In the genomic region with DNA sequence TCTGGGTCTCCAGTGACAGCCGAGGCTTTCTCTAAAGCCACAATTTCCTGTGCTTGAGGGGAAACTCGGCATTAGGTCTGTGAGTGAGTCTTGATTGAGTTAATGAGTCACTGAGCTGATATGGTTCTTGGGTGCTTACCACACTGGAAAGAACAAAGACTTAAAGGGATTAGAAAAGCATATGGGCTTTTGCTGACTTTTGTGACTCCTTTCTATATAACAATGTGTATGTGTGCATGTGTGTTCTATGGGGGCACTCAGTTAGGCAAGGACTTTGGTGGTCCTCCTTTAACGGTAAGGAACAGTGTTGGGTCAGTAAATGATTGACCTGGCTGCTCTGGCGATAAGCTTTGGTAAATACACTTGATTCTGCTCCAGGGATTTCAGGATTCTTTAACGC, we compare ENCODE assay signal across 15 mouse cellular contexts. TPM values are rescaled to one million over a fixed set of nuclear protein-coding genes. Genes with fewer than 3 reads are reported as not detected.
DNase-seq lines count a peak whose midpoint lies in the region; ATAC-seq lines count a peak whose summit lies in the region.
"Had no signal": no experiment of that assay in that cellular context is flagged by ENCODE, and none has a peak within 500 bp of the region (broad histone marks: within the 10 kb centered on the region; RNA-seq: fewer than 3 reads in every experiment).

No protein-coding gene starts in this region.

- 28% methylated on average over 5 of the region's 5 CpGs for WGBS in liver, embryonic 16.5 days (ENCODE audit: insufficient replicate concordance)
- WGBS in forebrain, embryonic 10.5 days: 75% methylated on average over 5 of the region's 5 CpGs
- WGBS in hindbrain, embryonic 12.5 days: 56% methylated on average over 5 of the region's 5 CpGs
- 65% methylated on average over 5 of the region's 5 CpGs for WGBS in embryonic facial prominence, embryonic 10.5 days

- H3K27me3 ChIP-seq in liver, embryonic 16.5 days (ENCODE audit: control insufficient read depth, insufficient read depth, low read depth, low read length): no peaks in the 10 kb centered on the region
- H3K27me3 ChIP-seq in forebrain, embryonic 10.5 days (ENCODE audit: poor library complexity, severe bottlenecking): no peaks in the 10 kb centered on the region
- H3K27me3 ChIP-seq in hindbrain, embryonic 12.5 days: no peaks in the 10 kb centered on the region
- H3K27me3 ChIP-seq in embryonic facial prominence, embryonic 10.5 days (replicated peaks; ENCODE audit: low read depth, poor library complexity, severe bottlenecking): no peaks in the 10 kb centered on the region
- H3K27me3 ChIP-seq: neural tube, embryonic 15.5 days had no signal

- H3K27ac ChIP-seq in liver, embryonic 16.5 days (ENCODE audit: low read length): peak overlapping the region; percentile 69
- H3K27ac ChIP-seq in forebrain, embryonic 10.5 days: no peak overlapping the region
- no peak overlapping the region for H3K27ac ChIP-seq in hindbrain, embryonic 12.5 days
- H3K27ac ChIP-seq in embryonic facial prominence, embryonic 10.5 days (replicated peaks): no peak overlapping the region
- H3K27ac ChIP-seq: neural tube, embryonic 15.5 days had no signal

- DNase-seq in CD4-positive helper T cell, adult 2 months (ENCODE audit: low read depth, low spot score): peak; percentile 24
- peak; percentile 82 for DNase-seq in kidney, adult 9 months
- DNase-seq in c-Kit-positive CD71-positive TER-119-positive erythroid progenitor cells, embryonic 14.5 days (ENCODE audit: low spot score): no peak
- no peak for DNase-seq in forebrain, embryonic 10.5 days (ENCODE audit: extremely low spot score, low spot score)
- no peak for DNase-seq in embryonic facial prominence, embryonic 10.5 days (ENCODE audit: low spot score)
- DNase-seq: adrenal gland, adult 8-10 months; cerebellum, adult 2 months; right cerebral cortex, postnatal 25 days had no signal

- H3K4me1 ChIP-seq in liver, embryonic 16.5 days (ENCODE audit: control insufficient read depth, low read depth, low read length): no peaks in the 10 kb centered on the region
- H3K4me1 ChIP-seq in forebrain, embryonic 10.5 days: no peaks in the 10 kb centered on the region
- no peaks in the 10 kb centered on the region for H3K4me1 ChIP-seq in hindbrain, embryonic 12.5 days
- H3K4me1 ChIP-seq in embryonic facial prominence, embryonic 10.5 days: 0 out of 2 replicates have a peak, but pooled peaks cover 3% of the 10 kb centered on the region
- H3K4me1 ChIP-seq: neural tube, embryonic 15.5 days had no signal

- no peak overlapping the region for H3K4me2 ChIP-seq in liver, embryonic 16.5 days (ENCODE audit: low read depth, low read length)
- H3K4me2 ChIP-seq in hindbrain, embryonic 12.5 days (replicated peaks): no peak overlapping the region
- H3K4me2 ChIP-seq: heart, embryonic 11.5 days; midbrain, embryonic 11.5 days; neural tube, embryonic 15.5 days had no signal

- H3K9me3 ChIP-seq in liver, embryonic 16.5 days (replicated peaks; ENCODE audit: control insufficient read depth, low read length): no peaks in the 10 kb centered on the region
- no peaks in the 10 kb centered on the region for H3K9me3 ChIP-seq in forebrain, embryonic 10.5 days
- no peaks in the 10 kb centered on the region for H3K9me3 ChIP-seq in hindbrain, embryonic 12.5 days (replicated peaks)
- no peaks in the 10 kb centered on the region for H3K9me3 ChIP-seq in embryonic facial prominence, embryonic 10.5 days
- H3K9me3 ChIP-seq: G1E; neural tube, embryonic 15.5 days had no signal

- peak; percentile 96 for ATAC-seq in common myeloid progenitor, adult 5-6 weeks (replicated peaks; ENCODE audit: low read depth, poor library complexity, severe bottlenecking)
- peak; percentile 53 for ATAC-seq in liver, embryonic 16.5 days (ENCODE audit: low read depth)
- no peak for ATAC-seq in hindbrain, embryonic 12.5 days (ENCODE audit: low FRiP score)

- no peak overlapping the region for H3K9ac ChIP-seq in liver, embryonic 16.5 days (ENCODE audit: low read depth, low read length)
- H3K9ac ChIP-seq in hindbrain, embryonic 12.5 days: no peak overlapping the region
- H3K9ac ChIP-seq: neural tube, embryonic 15.5 days had no signal

- no peaks in the 10 kb centered on the region for H3K36me3 ChIP-seq in liver, embryonic 16.5 days (ENCODE audit: control insufficient read depth, insufficient read depth)
- no peaks in the 10 kb centered on the region for H3K36me3 ChIP-seq in forebrain, embryonic 10.5 days (replicated peaks)
- no peaks in the 10 kb centered on the region for H3K36me3 ChIP-seq in hindbrain, embryonic 12.5 days
- no peaks in the 10 kb centered on the region for H3K36me3 ChIP-seq in embryonic facial prominence, embryonic 10.5 days (replicated peaks)
- H3K36me3 ChIP-seq: G1E; neural tube, embryonic 15.5 days had no signal

- peak overlapping the region; percentile 37 for H3K4me3 ChIP-seq in liver, embryonic 16.5 days (ENCODE audit: low read depth, low read length)
- no peak overlapping the region for H3K4me3 ChIP-seq in forebrain, embryonic 10.5 days
- H3K4me3 ChIP-seq in hindbrain, embryonic 12.5 days: no peak overlapping the region
- H3K4me3 ChIP-seq in embryonic facial prominence, embryonic 10.5 days: no peak overlapping the region
- H3K4me3 ChIP-seq: neural tube, embryonic 15.5 days had no signal

RNA-seq across cellular contexts. Expression of a gene that starts 0.9 kb away (rescaled TPM):
- 0.87 and 1.8 TPM in 2 replicates for total RNA-seq in common myeloid progenitor, adult 5-6 weeks (2017)
- polyA plus RNA-seq in liver, embryonic 16.5 days (2015; fragmentation: Nextera tagmentation; extraction: Ambion mirVana): 15.3 and 16.6 TPM in 2 replicates
- polyA plus RNA-seq in forebrain, embryonic 10.5 days (2016; fragmentation: Nextera tagmentation; extraction: Ambion mirVana): 28.0 and 28.3 TPM in 2 replicates
- 34.5 and 43.7 TPM in 2 replicates for polyA plus RNA-seq in hindbrain, embryonic 12.5 days (2016; fragmentation: Nextera tagmentation; extraction: Ambion mirVana)
- polyA plus RNA-seq in embryonic facial prominence, embryonic 10.5 days (2016; fragmentation: Nextera tagmentation; extraction: Ambion mirVana): 44.9 and 46.2 TPM in 2 replicates
- polyA plus RNA-seq: G1E had no signal

RNA-seq across cellular contexts. Expression of a gene that starts 57.5 kb away (rescaled TPM):
- total RNA-seq in common myeloid progenitor, adult 5-6 weeks (2017): 4.8 and 5.7 TPM in 2 replicates
- polyA plus RNA-seq in liver, embryonic 16.5 days (2015; fragmentation: Nextera tagmentation; extraction: Ambion mirVana): 3.2 and 3.3 TPM in 2 replicates
- 3.4 and 4.4 TPM in 2 replicates for polyA plus RNA-seq in forebrain, embryonic 10.5 days (2016; fragmentation: Nextera tagmentation; extraction: Ambion mirVana)
- 6.6 and 6.7 TPM in 2 replicates for polyA plus RNA-seq in hindbrain, embryonic 12.5 days (2016; fragmentation: Nextera tagmentation; extraction: Ambion mirVana)
- 2.0 and 2.2 TPM in 2 replicates for polyA plus RNA-seq in embryonic facial prominence, embryonic 10.5 days (2016; fragmentation: Nextera tagmentation; extraction: Ambion mirVana)
- polyA plus RNA-seq: G1E had no signal

Comparison
In these comparisons a context has a peak if more than half of its experiments do, and no peak if none do; other contexts are left out.
1. DNase-seq: peak in CD4-positive helper T cell, adult 2 months (single experiment) and kidney, adult 9 months (single experiment); none in c-Kit-positive CD71-positive TER-119-positive erythroid progenitor cells, embryonic 14.5 days (single experiment), forebrain, embryonic 10.5 days (single experiment) and embryonic facial prominence, embryonic 10.5 days (single experiment).